Mouse (Mus musculus) adrenal gland, postnatal 14 days (tissue): Measurements from ENCODE around the gene Apc2. TPM values are rescaled to one million over a fixed set of nuclear protein-coding genes. Genes with fewer than 3 reads are reported as not detected.

Experiments
- DNase-seq: peaks from one replicate; pipeline ENCODE4 v3.0.0; 2021; ENCODE audit warnings: mixed read lengths
- total RNA-seq: library from RNA; stranded (reverse); gene quantifications from 2 replicates; pipeline ENCODE4 v1.2.3, GENCODE M21; 2021

Apc2 gene
- total RNA-seq, 1 experiment from 2014 or later, result 1.5 TPM

GRCm38 (mm10) chr10:80321014-80321669 is 25.4 kb downstream of the Apc2 start:
- DNase-seq, result peak; percentile 10

GRCm38 (mm10) chr10:80321670-80322581 is 26.1 kb downstream of the Apc2 start:
- no peak for DNase-seq

- peak; percentile 70 for DNase-seq
Observed at GRCm38 (mm10) chr10:80322811-80323211, 27.0 kb downstream of the Apc2 start.

- peak; percentile 88 for DNase-seq
Observed at GRCm38 (mm10) chr10:80323261-80324119, 27.7 kb downstream of the Apc2 start.

GRCm38 (mm10) chr10:80324120-80325037 is 28.6 kb downstream of the Apc2 start:
- DNase-seq, result peak; percentile 25

- no peak for DNase-seq
Observed at GRCm38 (mm10) chr10:80325045-80325444, 29.3 kb downstream of the Apc2 start.

GRCm38 (mm10) chr10:80329273-80330081 is 33.7 kb downstream of the Apc2 start, which contains the start of the genes Pcsk4 and Reep6:
Pcsk4 (minus strand) TSS chr10:80329498.
Reep6 (plus strand) TSS chr10:80329953.
- peak; percentile 99 for DNase-seq

- DNase-seq, result no peak
Observed at GRCm38 (mm10) chr10:80330084-80330483, 34.3 kb downstream of the Apc2 start.

- DNase-seq, result no peak
Observed at GRCm38 (mm10) chr10:80330888-80331287, 35.1 kb downstream of the Apc2 start.

- DNase-seq, result no peak
Observed at GRCm38 (mm10) chr10:80331636-80332524, 36.1 kb downstream of the Apc2 start.

- DNase-seq, result no peak
Observed at GRCm38 (mm10) chr10:80332525-80332989, 36.8 kb downstream of the Apc2 start.

- DNase-seq, result no peak
Observed at GRCm38 (mm10) chr10:80336263-80336662, 40.5 kb downstream of the Apc2 start.

GRCm38 (mm10) chr10:80339941-80340750 is 44.4 kb downstream of the Apc2 start:
- peak; percentile 91 for DNase-seq

GRCm38 (mm10) chr10:80341026-80341425 is 45.2 kb downstream of the Apc2 start:
- no peak for DNase-seq

GRCm38 (mm10) chr10:80341491-80342304 is 45.9 kb downstream of the Apc2 start:
- DNase-seq, result no peak

GRCm38 (mm10) chr10:80342305-80342748 is 46.5 kb downstream of the Apc2 start:
- DNase-seq, result no peak
